Mouse (Mus musculus) liver, adult 2 months (tissue): ENCODE data around the gene Borcs6. TPM values are rescaled to one million over a fixed set of nuclear protein-coding genes. Genes with fewer than 3 reads are reported as not detected.

Experiments
- DNase-seq: peaks from one replicate; pipeline ENCODE4 v3.0.0-alpha.2; 2011; ENCODE audit warnings: low read depth, low spot score; ENCODE audit errors: extremely low read depth
- H3K27ac ChIP-seq: fragments of 200-500 bp; replicated peaks from 2 replicates; pipeline ENCODE4 v1.5.1; 2012; ENCODE audit warnings: low read depth, mild to moderate bottlenecking, control low read depth, inconsistent platforms, low read length; ENCODE audit not compliant: insufficient read depth
- H3K27me3 ChIP-seq: fragments of 200-500 bp; 2 replicates; pipeline ENCODE4 v1.6.1; 2012; ENCODE audit warnings: mild to moderate bottlenecking, moderate library complexity, low read length, inconsistent platforms; ENCODE audit not compliant: control insufficient read depth, insufficient read depth
- H3K36me3 ChIP-seq: fragments of 200-500 bp; 2 replicates; pipeline ENCODE4 v1.6.1; 2012; ENCODE audit warnings: low read length, inconsistent platforms; ENCODE audit not compliant: control insufficient read depth, insufficient read depth
- H3K4me1 ChIP-seq: fragments of 200-500 bp; 2 replicates; pipeline ENCODE4 v1.6.1; 2011; ENCODE audit warnings: low read length; ENCODE audit not compliant: control insufficient read depth, insufficient read depth
- H3K4me3 ChIP-seq: fragments of 200-500 bp; 2 replicates; pipeline ENCODE4 v1.5.1; 2011; ENCODE audit warnings: low read depth, mild to moderate bottlenecking, control low read depth, low read length, moderate library complexity; ENCODE audit not compliant: insufficient read depth
- H3K79me2 ChIP-seq: fragments of 200-500 bp; 2 replicates; pipeline ENCODE4 v1.6.1; 2012; ENCODE audit warnings: inconsistent platforms, mild to moderate bottlenecking, low read length, moderate library complexity; ENCODE audit not compliant: control insufficient read depth, insufficient read depth
- H3K9ac ChIP-seq: fragments of 200-500 bp; 2 replicates; pipeline ENCODE4 v1.6.1; 2012; ENCODE audit warnings: low read depth, mild to moderate bottlenecking, control low read depth, inconsistent platforms, low read length
- CTCF ChIP-seq: fragments of 200-500 bp; IDR thresholded peaks from 2 replicates; pipeline ENCODE4 v1.5.1; 2011; ENCODE audit warnings: low read depth, low read length, control low read depth
- POLR2A ChIP-seq: fragments of 200-500 bp; IDR thresholded peaks from 2 replicates; pipeline ENCODE4 v1.6.1; 2011; ENCODE audit warnings: low read length, control low read depth; ENCODE audit not compliant: insufficient read depth; ENCODE audit errors: extremely low read depth
- WGBS: fragments of 180-500 bp; shearing (Covaris S2); methylation state at CpG from one replicate; pipeline ENCODE4 v1.1.7; 2018; 5-methylcytosine and 5-hydroxymethylcytosine counted together
- polyA plus RNA-seq: library from polyadenylated mRNA; depleted of rRNA; stranded (reverse); fragments of >200 nt; gene quantifications from 2 replicates; pipeline ENCODE4 v1.2.3, GENCODE M21; 2012
- total RNA-seq: library from RNA; depleted of rRNA; stranded (reverse); fragments of >200 nt; gene quantifications from 2 replicates; pipeline ENCODE4 v1.2.3, GENCODE M21; 2014

Borcs6 gene
- total and polyA plus RNA-seq, 2 experiments = 6.5 to 11.2 TPM

DNA sequence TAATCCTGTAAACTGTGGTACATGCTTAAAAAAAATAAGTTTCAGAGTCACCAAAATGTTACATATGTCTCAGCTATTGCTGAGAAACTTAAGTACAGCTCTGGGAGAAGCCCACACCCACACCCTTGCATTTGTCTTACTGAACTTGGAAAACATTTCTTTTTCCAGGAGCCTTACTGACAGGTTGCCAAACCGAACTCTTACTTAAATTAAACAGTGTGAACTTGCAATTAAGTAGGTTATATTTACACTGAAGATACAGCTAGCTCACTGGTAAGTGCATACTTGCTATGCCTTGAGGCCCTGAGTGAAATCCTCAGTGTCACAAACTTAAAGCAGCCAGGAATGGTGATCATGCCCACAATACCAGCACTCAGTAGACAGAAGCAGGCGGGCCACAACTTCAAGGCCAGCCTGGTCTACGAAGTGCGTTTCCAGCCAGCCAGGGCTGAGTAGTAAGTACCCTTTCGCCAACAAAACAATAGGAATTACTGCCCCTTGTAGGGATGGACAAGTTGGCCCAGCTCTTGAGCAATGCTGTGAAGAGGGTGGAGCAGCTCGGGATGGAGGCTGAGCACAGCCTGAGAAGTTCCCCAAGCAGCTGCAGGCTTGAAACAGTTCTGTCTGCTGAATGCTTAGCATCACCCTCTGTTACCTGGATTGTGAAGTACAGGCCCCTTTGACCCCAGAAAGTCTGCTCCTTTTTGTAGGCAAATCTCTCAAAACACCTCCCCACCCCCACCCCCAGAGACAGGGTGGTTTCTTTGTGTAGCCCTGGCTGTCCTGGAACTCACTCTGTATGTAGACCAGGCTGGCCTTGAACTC is 14.6 kb downstream of the Borcs6 start:
- Histone ChIP-seq H3K9ac (no peak overlapping the region), H3K4me1 (peaks cover 5% of the 10 kb centered on the region), H3K27ac (no peak overlapping the region), H3K36me3 (no peaks in the 10 kb centered on the region), H3K4me3 (no peak overlapping the region), H3K27me3 (no peaks in the 10 kb centered on the region), H3K79me2 (no peaks in the 10 kb centered on the region)
- DNase-seq = no peak
- 48% methylated on average over 6 of the region's 6 CpGs for WGBS
- TF ChIP-seq POLR2A (no peak), CTCF (no peak)

DNA sequence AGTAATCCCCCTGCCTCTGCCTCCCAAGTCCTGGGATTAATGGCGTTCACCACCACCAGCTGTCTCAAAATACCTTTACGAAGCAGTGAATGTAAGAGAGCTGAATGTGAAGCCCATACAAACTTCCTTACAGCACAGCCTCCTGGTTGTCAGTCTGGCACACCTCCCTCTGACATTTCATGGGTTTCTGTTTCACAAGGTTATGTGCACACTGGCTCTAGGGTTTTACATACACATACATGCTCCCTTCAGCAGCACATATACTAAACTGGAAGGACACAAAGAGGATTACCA is 15.2 kb downstream of the Borcs6 start:
- Histone ChIP-seq H3K79me2 (no peaks in the 10 kb centered on the region), H3K4me1 (peaks cover 5% of the 10 kb centered on the region), H3K27me3 (no peaks in the 10 kb centered on the region), H3K36me3 (no peaks in the 10 kb centered on the region), H3K27ac (no peak overlapping the region), H3K4me3 (no peak overlapping the region), H3K9ac (no peak overlapping the region)
- TF ChIP-seq POLR2A (no peak), CTCF (no peak)
- WGBS = 59% methylated on average over 2 of the region's 2 CpGs
- DNase-seq = no peak

DNA sequence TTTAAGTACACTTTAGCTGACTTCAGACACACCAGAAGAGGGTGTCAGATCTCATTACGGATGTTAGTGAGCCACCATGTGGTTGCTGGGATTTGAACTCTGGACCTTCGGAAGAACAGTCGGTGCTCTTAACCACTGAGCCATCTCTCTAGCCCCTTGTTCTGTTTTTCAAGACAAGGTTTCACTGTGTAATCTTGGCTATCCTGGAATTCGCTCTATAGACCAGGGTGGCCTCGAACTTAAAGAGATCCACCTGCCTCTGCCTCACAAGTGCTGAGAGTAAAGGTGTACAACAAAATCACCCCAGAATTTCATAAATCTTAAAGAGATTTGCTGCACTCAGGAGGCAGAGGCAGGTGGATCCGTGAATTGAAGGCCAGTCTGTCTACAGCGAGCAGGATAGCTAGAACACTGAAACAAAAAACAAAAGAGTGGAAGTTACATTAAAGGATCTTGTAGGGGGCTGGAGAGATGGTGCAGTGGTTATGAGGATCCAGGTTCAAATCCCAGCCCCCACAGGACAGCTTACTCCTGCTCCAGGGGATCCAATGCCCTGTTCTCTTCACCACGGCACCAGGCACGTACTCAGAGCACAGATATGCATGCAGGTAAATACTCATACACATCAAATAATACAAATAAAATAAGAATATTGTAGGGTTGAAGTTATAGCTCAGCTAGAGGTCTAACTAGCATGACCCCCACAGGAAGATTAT is 16.4 kb downstream of the Borcs6 start:
- Histone ChIP-seq H3K27ac (no peak overlapping the region), H3K4me3 (no peak overlapping the region), H3K4me1 (peaks cover 2% of the 10 kb centered on the region; the same call in 1 of the 2 replicates), H3K27me3 (no peaks in the 10 kb centered on the region), H3K36me3 (no peaks in the 10 kb centered on the region), H3K9ac (no peak overlapping the region), H3K79me2 (no peaks in the 10 kb centered on the region)
- DNase-seq = no peak
- WGBS = 72% methylated on average over 9 of the region's 9 CpGs
- TF ChIP-seq POLR2A (no peak), CTCF (no peak)

DNA sequence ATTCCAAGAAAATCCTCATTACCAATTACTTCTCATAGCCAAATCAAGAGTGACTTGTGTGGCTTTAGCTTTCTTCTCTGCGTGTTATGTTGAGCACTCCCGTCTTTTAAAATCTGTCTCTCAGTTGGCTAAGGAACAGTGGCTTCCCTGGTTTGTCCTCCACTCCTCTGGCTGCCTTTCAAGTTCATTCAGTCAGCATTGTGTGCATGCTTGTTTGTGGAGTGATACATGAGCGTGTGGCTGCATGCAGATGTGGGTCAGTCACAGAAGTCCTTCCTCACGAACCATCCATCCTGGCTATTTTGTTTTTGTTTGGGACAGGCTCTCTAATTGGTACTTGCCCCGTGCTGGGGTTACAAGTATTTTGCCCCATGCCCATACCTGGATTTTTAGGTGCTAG is 17.1 kb downstream of the Borcs6 start:
- DNase-seq = no peak
- no peaks in the 10 kb centered on the region for H3K4me1 ChIP-seq
- H3K27me3 ChIP-seq = no peaks in the 10 kb centered on the region
- TF ChIP-seq CTCF = no peak
- no peak for TF ChIP-seq POLR2A
- no peak overlapping the region for H3K9ac ChIP-seq
- H3K36me3 ChIP-seq = no peaks in the 10 kb centered on the region
- WGBS = 84% methylated on average over 5 of the region's 5 CpGs
- H3K79me2 ChIP-seq = no peaks in the 10 kb centered on the region
- H3K27ac ChIP-seq = no peak overlapping the region
- no peak overlapping the region for H3K4me3 ChIP-seq

DNA sequence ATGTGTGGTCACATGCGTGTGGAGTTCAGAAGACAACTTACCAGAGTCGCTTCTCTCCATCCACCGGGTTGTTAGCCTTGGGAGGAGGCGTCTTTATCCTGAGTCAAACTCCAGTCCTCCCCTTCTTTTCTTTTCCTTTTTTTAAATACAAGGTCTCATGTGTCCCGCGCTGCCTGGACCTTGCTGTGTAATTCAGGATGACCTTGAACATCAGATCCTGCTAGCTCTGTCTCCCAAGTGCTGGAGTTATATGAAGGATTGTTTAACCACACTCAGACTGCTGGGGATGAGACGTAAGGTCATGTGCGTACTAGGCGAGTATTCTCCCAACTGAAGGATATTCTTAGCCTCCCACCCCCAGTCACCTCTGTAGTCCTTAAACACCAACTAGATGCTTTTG is 17.8 kb downstream of the Borcs6 start:
- Histone ChIP-seq H3K36me3 (no peaks in the 10 kb centered on the region), H3K4me3 (no peak overlapping the region), H3K79me2 (no peaks in the 10 kb centered on the region), H3K27me3 (no peaks in the 10 kb centered on the region), H3K9ac (no peak overlapping the region), H3K4me1 (no peaks in the 10 kb centered on the region), H3K27ac (no peak overlapping the region)
- no peak for DNase-seq
- WGBS = 88% methylated on average over 9 of the region's 9 CpGs
- TF ChIP-seq CTCF (no peak), POLR2A (no peak)

DNA sequence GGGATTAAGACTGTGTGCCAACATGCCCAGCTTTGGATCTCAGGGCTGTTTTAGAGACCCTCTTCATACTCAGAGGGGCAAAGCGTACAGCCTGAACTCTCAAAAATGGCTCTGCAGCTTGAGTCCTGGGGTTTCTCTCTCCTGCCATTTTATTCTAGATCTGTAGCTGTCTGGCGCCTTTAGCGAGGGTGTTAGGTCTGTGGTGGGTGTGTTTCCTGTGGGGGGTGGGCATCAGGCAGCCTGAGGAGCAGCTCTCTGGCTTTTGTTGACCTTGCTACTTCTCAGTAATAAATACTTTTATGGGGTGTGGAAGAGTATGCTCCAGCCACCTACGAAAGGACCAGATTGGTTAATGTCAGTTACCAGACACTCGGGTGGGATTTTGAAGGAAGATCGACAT is 18.5 kb downstream of the Borcs6 start:
- no peaks in the 10 kb centered on the region for H3K4me1 ChIP-seq
- no peak overlapping the region for H3K4me3 ChIP-seq
- H3K9ac ChIP-seq = no peak overlapping the region
- no peaks in the 10 kb centered on the region for H3K36me3 ChIP-seq
- DNase-seq = no peak
- TF ChIP-seq CTCF = no peak
- no peak for TF ChIP-seq POLR2A
- no peaks in the 10 kb centered on the region for H3K27me3 ChIP-seq
- no peaks in the 10 kb centered on the region for H3K79me2 ChIP-seq
- 92% methylated on average over 6 of the region's 6 CpGs for WGBS
- H3K27ac ChIP-seq = no peak overlapping the region
